Mouse (Mus musculus): ENCODE data around the gene Mymk. TPM values are rescaled to one million over a fixed set of nuclear protein-coding genes. Genes with fewer than 3 reads are reported as not detected.
A peak's percentile ranks its signal among the peaks of the same experiment; 100 is the strongest.

Mymk gene
- total RNA-seq, 4 experiments from 2014 or later: 0.54 to 2.7 (median 1.7) TPM

DNA sequence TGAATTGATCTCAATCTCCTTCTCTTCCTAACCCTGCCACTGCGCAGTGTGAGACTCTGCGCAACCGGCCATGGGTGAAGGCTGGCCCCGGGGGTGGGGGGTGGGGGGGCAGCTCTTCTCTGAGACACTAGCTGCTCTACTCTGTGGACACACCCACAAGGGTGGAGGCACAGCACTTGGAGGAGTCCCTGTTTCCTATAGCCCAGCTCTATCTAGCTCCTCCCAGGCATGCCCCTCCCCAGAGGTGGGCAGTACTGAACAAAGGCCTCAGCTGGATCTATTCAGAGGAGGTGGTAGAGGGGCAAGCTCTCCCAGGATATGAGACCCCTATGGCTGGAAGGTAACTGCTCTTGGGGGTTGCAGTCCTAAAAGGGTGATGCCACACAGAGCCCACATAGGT lies 35.0 kb downstream of the Mymk start:
- no peak for DNase-seq (ENCODE audit: low spot score in 2 of 2)

DNA sequence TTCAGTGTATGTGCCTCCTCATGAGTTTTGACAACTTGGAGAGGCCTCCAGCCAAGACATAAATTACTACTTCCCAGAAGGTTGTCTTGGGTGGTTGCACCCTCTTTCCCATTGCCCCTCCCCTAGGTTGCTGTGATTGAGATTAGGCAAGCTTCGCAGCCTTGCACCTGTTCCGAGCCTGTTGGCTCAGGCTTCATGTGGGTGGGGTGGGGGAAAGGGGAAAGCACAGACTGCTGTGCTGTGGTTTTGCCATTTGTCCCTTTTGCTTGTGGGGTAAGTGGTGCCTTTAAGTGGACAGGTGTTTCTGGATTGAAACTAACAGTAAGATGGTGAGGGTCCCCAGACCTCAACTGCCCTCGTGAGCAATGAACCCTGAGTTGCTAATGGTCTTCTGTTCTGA lies 36.0 kb downstream of the Mymk start:
- DNase-seq (ENCODE audit: low spot score in 2 of 2): no peak

DNA sequence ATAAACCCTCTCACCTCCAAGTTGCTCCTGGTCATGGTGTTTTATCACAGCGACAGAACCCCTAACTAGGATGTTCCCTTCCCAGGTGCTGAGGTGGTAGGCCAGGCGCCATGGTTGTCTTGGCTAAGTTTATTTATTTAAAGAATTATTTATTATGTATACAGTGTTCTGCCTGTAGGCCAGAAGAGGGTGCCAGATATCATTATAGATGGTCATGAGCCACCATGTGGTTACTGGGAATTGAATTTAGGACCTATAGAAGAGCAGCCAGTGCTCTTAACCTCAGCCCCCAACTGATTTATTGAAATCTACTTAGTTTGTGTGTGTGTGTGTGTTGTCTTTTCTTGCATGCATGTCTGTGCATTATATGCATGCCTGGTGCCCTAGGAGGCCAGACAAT lies 39.6 kb downstream of the Mymk start:
- no peak for DNase-seq (ENCODE audit: low spot score in 2 of 2)

DNA sequence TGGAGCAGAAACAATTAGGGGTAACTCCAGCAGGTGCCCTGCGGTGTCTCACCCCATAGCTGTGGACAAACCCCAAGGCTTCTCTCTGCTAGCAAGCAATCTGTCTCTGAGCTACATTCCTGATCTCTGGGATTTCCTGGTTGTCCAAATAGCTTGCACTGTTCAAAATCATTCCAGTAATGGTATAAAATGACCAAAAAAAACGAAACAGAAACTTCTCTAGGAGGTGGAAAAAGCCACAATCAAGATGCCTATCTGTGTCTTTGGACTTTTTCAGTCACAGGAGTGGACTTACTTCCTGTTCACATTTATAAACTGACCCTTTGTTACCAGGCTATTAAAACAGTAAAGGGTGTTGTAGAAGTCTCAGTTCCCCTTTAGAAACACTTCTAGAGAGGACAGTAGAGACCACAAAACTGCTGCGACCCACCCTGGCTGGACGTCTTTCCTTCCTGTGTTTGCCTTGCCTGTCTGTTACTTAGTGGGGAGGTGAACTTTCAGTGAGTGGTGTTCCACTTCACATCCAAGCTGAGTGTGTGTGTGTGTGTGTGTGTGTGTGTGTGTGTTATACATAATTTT lies 43.5 kb downstream of the Mymk start:
- DNase-seq (ENCODE audit: low spot score in 2 of 2): no peak

DNA sequence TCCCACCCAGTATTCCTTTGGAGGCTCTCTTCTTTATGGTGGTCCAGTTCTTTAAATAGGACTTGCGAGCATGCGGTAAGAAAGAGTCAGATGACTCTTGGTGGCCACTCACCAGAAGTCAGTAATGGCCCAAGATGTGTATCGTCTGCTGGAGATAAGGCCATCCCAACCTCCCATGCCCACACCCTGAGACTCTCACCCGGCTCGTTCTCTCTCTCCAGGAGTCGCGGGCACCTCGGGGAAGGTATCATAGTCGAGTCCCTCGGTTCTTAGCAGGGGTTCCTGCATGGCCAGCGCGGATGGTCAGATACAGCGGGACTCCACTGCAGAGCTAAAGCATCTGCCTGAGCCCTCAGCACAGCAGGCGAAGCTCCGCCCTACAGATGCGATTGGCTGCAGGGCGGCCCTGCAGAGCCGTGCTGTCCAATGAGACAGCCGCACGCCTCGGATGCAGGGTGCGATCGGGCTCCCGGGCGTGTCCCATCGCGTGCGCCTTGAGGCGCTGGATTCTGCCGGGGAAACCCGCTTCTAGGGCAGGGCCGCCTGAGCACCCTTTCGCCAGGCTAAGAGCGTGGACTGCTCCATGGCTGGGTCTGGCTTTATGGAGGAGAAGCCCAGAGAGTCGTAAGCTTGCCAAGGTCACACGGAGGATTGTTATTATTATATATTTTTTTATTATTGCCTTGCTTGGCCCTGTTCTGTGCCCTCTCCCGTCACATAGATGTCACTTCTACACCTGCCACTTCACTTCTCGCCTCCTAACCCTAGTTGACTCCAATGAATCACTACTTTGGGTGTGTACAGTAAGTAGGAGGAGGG lies 44.2 kb downstream of the Mymk start, which contains the start of gene Slc2a6:
TSS of gene Slc2a6 (minus strand) at position 381 of the 819 bp plus-strand sequence.
- peak; percentile 90 to 91 for DNase-seq (ENCODE audit: low spot score in 2 of 2)

DNA sequence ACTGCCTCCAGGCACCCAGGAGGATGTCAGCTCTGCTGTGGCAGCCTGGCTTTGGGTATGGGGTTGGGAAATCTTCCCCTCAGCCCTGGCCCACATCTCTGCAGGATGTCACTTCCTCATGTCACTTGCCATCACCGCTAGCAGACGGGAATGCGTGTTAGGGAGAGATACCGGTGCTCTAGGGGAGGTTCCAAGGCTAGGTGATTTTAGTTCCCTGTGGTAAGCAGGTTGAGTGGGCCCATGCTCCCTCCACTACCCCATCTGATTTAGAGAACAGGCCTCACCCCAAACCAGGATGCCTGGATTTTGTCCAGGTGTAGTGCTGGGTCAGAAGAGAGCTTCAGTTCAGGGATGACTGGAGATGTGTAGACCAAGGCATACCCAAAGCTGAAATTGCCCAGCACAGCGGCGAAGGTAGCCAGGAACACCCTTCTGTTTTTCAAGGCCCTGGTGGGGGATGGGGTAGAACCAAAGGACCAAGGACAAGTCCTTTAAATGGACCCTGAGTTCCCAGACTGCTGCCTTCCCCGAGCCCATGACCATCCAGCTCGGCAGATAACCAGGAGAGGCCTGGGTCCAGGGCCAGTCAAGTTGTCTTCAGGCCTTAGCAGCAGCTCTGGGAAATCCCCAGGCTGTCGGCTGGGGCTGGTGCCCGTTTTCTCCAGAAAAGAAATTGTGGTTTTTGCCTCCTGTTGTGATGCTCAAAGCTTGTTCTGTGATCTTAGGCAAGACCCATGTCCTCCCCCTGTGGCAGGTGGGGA lies 44.9 kb downstream of the Mymk start:
- no peak for DNase-seq (ENCODE audit: low spot score in 2 of 2)

DNA sequence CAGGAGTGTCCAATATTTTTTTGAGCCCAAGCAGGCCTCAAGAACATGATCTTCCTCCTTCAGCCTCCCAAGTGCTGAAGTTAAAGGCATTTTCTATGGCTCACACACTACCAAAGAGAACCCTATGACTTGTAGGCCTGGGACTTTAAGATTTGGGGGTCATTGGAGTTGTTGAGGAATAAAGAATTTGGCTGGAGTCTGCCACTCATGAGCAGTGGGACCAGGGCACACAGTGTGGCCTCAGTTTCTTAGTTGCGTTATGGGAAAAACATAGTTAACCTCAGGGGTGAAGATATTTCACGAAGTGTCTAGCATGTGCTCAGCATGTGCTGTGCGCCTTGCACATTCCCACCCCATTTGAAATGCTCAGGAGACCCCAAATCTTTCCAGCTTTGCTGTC lies 45.6 kb downstream of the Mymk start:
- DNase-seq (ENCODE audit: low spot score in 2 of 2): no peak

DNA sequence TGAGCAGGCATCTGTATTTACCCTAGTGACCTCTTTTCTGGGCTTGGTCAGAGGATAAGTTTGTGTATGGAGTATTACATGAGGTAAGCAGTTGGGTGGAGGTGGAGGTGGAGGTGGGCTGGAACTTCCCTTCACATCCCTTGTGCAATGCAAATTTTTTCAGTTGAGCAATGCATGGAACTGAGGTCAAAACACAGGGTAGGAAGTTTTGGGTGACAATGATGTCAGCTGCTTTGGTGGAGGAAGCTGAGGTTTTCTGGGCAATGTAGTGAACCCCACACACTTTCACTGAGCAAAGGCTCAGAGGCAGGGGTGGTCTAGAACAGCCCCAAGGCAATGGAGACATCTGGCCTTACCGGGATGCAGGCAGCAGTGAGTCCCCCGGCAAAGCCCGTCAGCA lies 46.4 kb downstream of the Mymk start:
- DNase-seq (ENCODE audit: low spot score in 2 of 2): no peak

DNA sequence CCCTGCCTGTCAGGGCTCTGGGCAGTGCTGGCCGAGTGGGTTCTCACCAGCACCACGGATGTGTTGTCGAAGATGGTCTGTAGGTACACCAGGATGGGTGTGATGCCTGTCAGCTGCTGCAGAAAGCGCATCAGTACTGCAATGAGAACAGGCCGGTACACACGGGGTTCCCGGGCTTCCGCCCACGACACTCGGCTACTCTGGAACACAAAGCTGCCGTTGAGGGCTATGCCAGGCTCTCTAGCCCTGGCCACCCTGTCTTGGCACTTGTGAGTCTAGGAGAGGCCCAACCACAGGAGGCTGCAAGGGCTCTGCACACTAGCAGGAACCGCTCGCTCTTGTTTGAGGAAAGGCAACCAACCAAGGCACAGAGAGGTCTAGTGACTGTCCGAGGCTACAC lies 47.8 kb downstream of the Mymk start:
- DNase-seq (ENCODE audit: low spot score in 2 of 2): no peak

DNA sequence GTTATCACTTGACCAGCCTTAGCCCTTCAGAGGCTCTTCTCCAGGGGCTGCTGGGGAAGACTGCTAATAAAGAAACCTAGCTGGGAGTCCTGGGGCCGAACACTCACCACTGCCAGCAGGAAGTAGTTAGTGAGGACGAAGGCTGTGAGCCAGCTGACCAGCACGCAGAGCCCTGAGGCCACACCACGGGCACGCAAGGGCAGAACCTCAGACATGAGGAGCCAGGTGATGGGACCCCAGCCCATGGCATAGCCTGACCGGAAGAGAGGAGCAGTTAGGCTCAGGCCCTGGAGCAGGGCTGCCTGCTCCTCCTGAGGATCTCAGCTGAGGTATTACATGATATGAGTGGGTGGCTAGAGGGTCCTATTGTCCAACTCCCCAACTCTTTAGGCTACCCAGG lies 49.4 kb downstream of the Mymk start:
- no peak for DNase-seq (ENCODE audit: low spot score in 2 of 2)

DNA sequence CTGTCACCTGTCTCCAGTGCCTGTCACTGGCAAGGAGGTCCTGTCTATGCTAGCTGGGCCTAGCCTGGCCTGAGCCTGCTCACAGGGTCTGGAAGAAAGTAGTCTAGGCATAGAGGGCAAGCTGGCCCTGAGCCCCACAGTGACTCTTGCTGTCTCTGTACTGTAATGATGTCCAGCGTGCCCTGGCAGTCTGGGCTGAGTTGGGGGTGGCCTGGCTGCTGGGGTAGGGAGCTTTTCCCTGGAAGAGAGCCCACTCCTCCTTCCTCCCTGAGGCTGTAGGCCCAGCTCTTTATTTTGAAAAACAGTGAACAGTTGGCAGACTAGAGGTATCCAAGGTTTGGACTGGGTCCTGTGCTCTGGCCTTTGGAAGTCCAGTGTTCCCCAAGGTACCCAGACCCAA lies 50.9 kb downstream of the Mymk start:
- DNase-seq (ENCODE audit: low spot score in 2 of 2): no peak

DNA sequence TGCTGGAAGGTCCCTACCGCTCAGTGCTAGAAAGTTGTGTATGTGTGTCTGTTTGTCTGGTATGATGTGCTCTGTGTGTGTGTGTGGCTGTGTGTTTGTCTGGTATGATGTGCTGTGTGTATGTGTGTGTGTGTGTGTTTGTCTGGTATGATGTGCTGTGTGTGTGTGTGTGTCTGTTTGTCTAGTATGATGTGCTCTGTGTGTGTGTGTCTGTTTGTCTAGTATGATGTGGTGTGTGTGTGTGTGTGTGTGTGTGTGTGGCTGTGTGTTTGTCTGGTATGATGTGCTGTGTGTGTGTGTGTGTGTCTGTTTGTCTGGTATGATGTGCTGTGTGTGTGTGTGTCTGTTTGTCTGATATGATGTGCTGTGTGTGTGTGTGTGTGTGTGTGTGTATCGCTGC lies 52.4 kb downstream of the Mymk start:
- no peak for DNase-seq (ENCODE audit: low spot score in 2 of 2)

DNA sequence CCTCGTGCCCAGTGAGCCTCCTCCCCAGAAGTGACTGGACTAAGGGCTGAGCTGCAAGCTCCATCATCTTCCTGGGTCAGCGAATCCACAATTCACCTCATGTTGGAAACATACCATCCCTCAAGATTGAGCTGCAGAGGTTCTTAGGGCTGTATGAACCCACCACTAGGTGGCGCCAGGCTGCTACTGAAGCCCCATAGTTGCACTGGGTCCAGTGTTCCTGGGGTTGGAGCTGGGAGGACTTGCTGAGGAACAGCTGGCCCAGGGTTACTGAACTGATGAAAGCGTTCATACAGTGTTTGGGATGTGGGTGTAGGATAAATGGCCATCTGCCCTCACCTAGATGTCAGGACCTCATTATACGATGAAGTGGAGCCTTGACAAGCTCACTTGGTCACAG lies 54.2 kb downstream of the Mymk start:
- peak; percentile 65 to 75 for DNase-seq (ENCODE audit: low spot score in 2 of 2)

Other genes with a start within 250 kb of the Mymk start
- not detected for gene Abo, start 207.2 kb downstream of the Mymk start, total RNA-seq (2022)
- gene Surf6, start 169.3 kb downstream of the Mymk start, total RNA-seq (2022): 10 to 100 TPM; 21.4 to 29.3 (median 22.9) TPM
- gene Med22, start 161.5 kb downstream of the Mymk start, total RNA-seq (2022): 10 to 100 TPM; 42.5 to 48.9 (median 47.4) TPM
- 100 to 1,000 TPM; 201 to 291 (median 240) TPM for gene Rpl7a, start 161.4 kb downstream of the Mymk start, total RNA-seq (2022)
- 10 to 100 TPM; 36.2 to 42.4 (median 37.7) TPM for gene Surf2, start 155.8 kb downstream of the Mymk start, total RNA-seq (2022)
- 100 to 1,000 TPM; 102 to 124 (median 112) TPM for gene Surf1, start 155.6 kb downstream of the Mymk start, total RNA-seq (2022)
- gene Surf4, start 138.3 kb downstream of the Mymk start, total RNA-seq (2022): 10 to 100 TPM; 50.4 to 57.6 (median 55.9) TPM
- under 1 TPM in 3 of 4 experiments, not detected in 1; 0.34 to 1.00 (median 0.35) TPM for gene Stkld1, start 138.1 kb downstream of the Mymk start, total RNA-seq (2022)
- 10 to 100 TPM; 55.6 to 67.6 (median 59.5) TPM for gene Rexo4, start 107.8 kb downstream of the Mymk start, total RNA-seq (2022)
- gene Adamts13, start 98.8 kb downstream of the Mymk start, total RNA-seq (2022): 1 to 10 TPM; 1.4 to 4.9 (median 2.1) TPM
- 10 to 100 TPM; 40.2 to 46.8 (median 42.0) TPM for gene Cacfd1, start 62.3 kb downstream of the Mymk start, total RNA-seq (2022)
- 10 to 100 TPM; 33.6 to 37.1 (median 34.4) TPM for gene Slc2a6, start 44.2 kb downstream of the Mymk start, total RNA-seq (2022)
- gene Adamtsl2, start 7.2 kb upstream of the Mymk start, total RNA-seq (2022): 10 to 100 TPM in 2 of 4 experiments, 1 to 10 TPM in 2; 8.9 to 13.8 (median 11.1) TPM
- gene Fam163b, start 70.3 kb upstream of the Mymk start, total RNA-seq (2022): 100 to 1,000 TPM in 2 of 4 experiments, 10 to 100 TPM in 2; 87.0 to 124 (median 100) TPM
- gene Dbh, start 93.1 kb upstream of the Mymk start, total RNA-seq (2022): 1 to 10 TPM in 1 of 4 experiments, under 1 TPM in 3; 0.25 to 1.5 (median 0.74) TPM
- 10 to 100 TPM in 1 of 4 experiments, 1 to 10 TPM in 3; 6.1 to 11.5 (median 9.1) TPM for gene Sardh, start 176.2 kb upstream of the Mymk start, total RNA-seq (2022)